ENCODE assay signal across 8 mouse cellular contexts in the genomic region with DNA sequence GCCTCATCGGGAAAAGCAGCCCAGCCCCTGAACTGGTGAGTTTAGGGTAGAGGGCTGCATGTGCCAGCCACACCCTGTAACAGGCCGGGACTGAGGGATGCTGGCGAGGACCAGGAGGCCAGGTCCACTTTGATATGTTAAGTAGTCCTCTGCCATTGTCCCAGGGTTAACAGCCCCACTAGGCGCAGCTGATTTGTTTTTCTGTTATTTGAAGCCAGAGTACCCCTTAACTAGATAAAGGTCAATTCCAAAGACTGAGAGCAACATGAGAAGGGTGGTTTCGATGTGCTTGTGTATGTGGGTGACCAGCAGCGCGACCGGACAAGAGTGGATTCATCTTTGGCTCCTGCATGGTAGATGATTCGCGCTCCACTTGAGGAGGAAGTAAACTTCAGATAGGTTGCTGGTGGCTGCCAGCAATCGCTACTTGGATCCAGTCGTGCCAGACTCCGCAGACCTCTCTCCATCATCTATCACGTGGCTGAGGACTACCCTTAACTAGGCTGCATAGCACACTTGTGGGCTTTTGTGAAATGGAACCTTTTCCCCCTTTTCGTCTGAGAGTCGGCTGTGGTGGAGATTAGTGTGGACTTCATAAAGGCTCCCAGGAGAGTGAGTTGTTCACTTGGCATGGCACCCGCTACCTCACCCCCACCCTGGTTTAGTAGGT. TPM values are rescaled to one million over a fixed set of nuclear protein-coding genes. Genes with fewer than 3 reads are reported as not detected.
DNase-seq lines count a peak whose midpoint lies in the region; ATAC-seq lines count a peak whose summit lies in the region.

No protein-coding gene starts in this region.

- H3K9me3 ChIP-seq in kidney, embryonic 15.5 days (replicated peaks), result no peaks in the 10 kb centered on the region
- no peaks in the 10 kb centered on the region for H3K9me3 ChIP-seq in hindbrain, embryonic 13.5 days
- H3K9me3 ChIP-seq in midbrain, embryonic 15.5 days, result no peaks in the 10 kb centered on the region

- H3K9ac ChIP-seq in kidney, embryonic 15.5 days, result 0 out of 2 replicates have a peak overlapping the region, but pooled peaks have one; percentile 24
- H3K9ac ChIP-seq in hindbrain, embryonic 13.5 days, result peak overlapping the region; percentile 83; the same call in 1 of the 2 replicates
- H3K9ac ChIP-seq in midbrain, embryonic 15.5 days, result peak overlapping the region; percentile 16; the same call in 1 of the 2 replicates

- H3K4me2 ChIP-seq in kidney, embryonic 15.5 days, result peak overlapping the region; percentile 65
- H3K4me2 ChIP-seq in hindbrain, embryonic 13.5 days, result peak overlapping the region; percentile 78
- H3K4me2 ChIP-seq in midbrain, embryonic 15.5 days, result peak overlapping the region; percentile 52

- peak overlapping the region; percentile 52; the same call in 1 of the 2 replicates for H3K27ac ChIP-seq in kidney, embryonic 15.5 days
- H3K27ac ChIP-seq in brown adipose tissue, adult 24 weeks (replicated peaks; ENCODE audit: low read depth, low read length), result no peak overlapping the region
- H3K27ac ChIP-seq in hindbrain, embryonic 13.5 days, result 0 out of 2 replicates have a peak overlapping the region, but pooled peaks have one; percentile 14
- no peak overlapping the region for H3K27ac ChIP-seq in midbrain, embryonic 15.5 days

- peaks cover 7% of the 10 kb centered on the region for H3K36me3 ChIP-seq in kidney, embryonic 15.5 days
- 0 out of 2 replicates have a peak, but pooled peaks cover 3% of the 10 kb centered on the region for H3K36me3 ChIP-seq in hindbrain, embryonic 13.5 days
- no peaks in the 10 kb centered on the region for H3K36me3 ChIP-seq in midbrain, embryonic 15.5 days (replicated peaks)

- H3K27me3 ChIP-seq in kidney, embryonic 15.5 days, result no peaks in the 10 kb centered on the region
- H3K27me3 ChIP-seq in hindbrain, embryonic 13.5 days, result no peaks in the 10 kb centered on the region
- H3K27me3 ChIP-seq in midbrain, embryonic 15.5 days (replicated peaks), result no peaks in the 10 kb centered on the region

- peaks cover 38% of the 10 kb centered on the region for H3K4me1 ChIP-seq in kidney, embryonic 15.5 days
- peaks cover 17% of the 10 kb centered on the region for H3K4me1 ChIP-seq in brown adipose tissue, adult 24 weeks (ENCODE audit: control insufficient read depth, insufficient read depth, insufficient read length, low read length)
- H3K4me1 ChIP-seq in hindbrain, embryonic 13.5 days (replicated peaks), result peaks cover 32% of the 10 kb centered on the region
- peaks cover 33% of the 10 kb centered on the region for H3K4me1 ChIP-seq in midbrain, embryonic 15.5 days

- 61% methylated on average over 17 of the region's 17 CpGs for WGBS in kidney, embryonic 15.5 days
- 63% methylated on average over 17 of the region's 17 CpGs for WGBS in hindbrain, embryonic 13.5 days
- WGBS in midbrain, embryonic 15.5 days, result 64% methylated on average over 17 of the region's 17 CpGs

- H3K4me3 ChIP-seq in kidney, embryonic 15.5 days (replicated peaks), result peak overlapping the region; percentile 73
- H3K4me3 ChIP-seq in brown adipose tissue, adult 24 weeks (ENCODE audit: insufficient read depth, low read depth, low read length), result peak overlapping the region; percentile 36
- peak overlapping the region; percentile 67 for H3K4me3 ChIP-seq in hindbrain, embryonic 13.5 days
- H3K4me3 ChIP-seq in midbrain, embryonic 15.5 days, result peak overlapping the region; percentile 73

- no peak; the same call in 1 of the 2 replicates for ATAC-seq in kidney, embryonic 15.5 days (replicated peaks; ENCODE audit: low FRiP score)
- ATAC-seq in hindbrain, embryonic 13.5 days (ENCODE audit: low FRiP score), result no peak; the same call in none of the 2 replicates
- peak; percentile 34 for ATAC-seq in midbrain, embryonic 15.5 days (replicated peaks)
- no peak for ATAC-seq in activated CD4-positive, CD25-positive, alpha-beta regulatory T cell, adult 4 months
- no peak for ATAC-seq in granulocyte monocyte progenitor cell, adult 5-6 weeks (replicated peaks; ENCODE audit: poor library complexity, severe bottlenecking)

- no peak for DNase-seq in kidney, adult 9 months
- no peak for DNase-seq in c-Kit-positive CD71-positive TER-119-positive erythroid progenitor cells, embryonic 14.5 days (ENCODE audit: low spot score)

RNA-seq across cellular contexts. Expression of gene Slc13a4, which starts 56.0 kb away (rescaled TPM):
- 0.18 and 0.32 TPM in 2 replicates for polyA plus RNA-seq in kidney, embryonic 15.5 days (2015; fragmentation: Nextera tagmentation; extraction: Ambion mirVana)
- polyA plus RNA-seq in brown adipose tissue, adult 24 weeks (2012; ENCODE audit: insufficient read depth, insufficient read length, missing spikeins), result not detected in 2 replicates
- polyA plus RNA-seq in hindbrain, embryonic 13.5 days (2015; fragmentation: Nextera tagmentation; extraction: Ambion mirVana), result 2.9 and 3.9 TPM in 2 replicates
- polyA plus RNA-seq in midbrain, embryonic 15.5 days (2015; fragmentation: Nextera tagmentation; extraction: Ambion mirVana), result 11.2 and 11.6 TPM in 2 replicates
- under 1 TPM in 1 of 2 experiments, not detected in 1; 0.25 TPM for polyA plus RNA-seq in activated CD4-positive, CD25-positive, alpha-beta regulatory T cell, adult 4 months (2017; shearing (Covaris generic))
- not detected in 2 replicates for total RNA-seq in granulocyte monocyte progenitor cell, adult 5-6 weeks (2014; fragmentation: Nextera tagmentation)
- not detected in 2 replicates for total RNA-seq in granulocyte monocyte progenitor cell, adult 5-6 weeks (2017)

Comparison
In these comparisons a context has a peak if more than half of its experiments do, and no peak if none do; other contexts are left out.
1. H3K27ac ChIP-seq: peak in kidney, embryonic 15.5 days (single experiment) and hindbrain, embryonic 13.5 days (single experiment); none in brown adipose tissue, adult 24 weeks (single experiment) and midbrain, embryonic 15.5 days (single experiment).
2. H3K9ac ChIP-seq: peak in every context shown above with its lines; median percentile 83 in hindbrain, embryonic 13.5 days; 24 in kidney, embryonic 15.5 days; 16 in midbrain, embryonic 15.5 days.
3. Peak in every context shown above with its lines, with median percentiles within 50 percentile points of each other: H3K4me2 ChIP-seq and H3K4me3 ChIP-seq.